Mouse (Mus musculus) liver, embryonic 15.5 days (tissue): Measurements from ENCODE around the gene Hmgn2. TPM values are rescaled to one million over a fixed set of nuclear protein-coding genes. Genes with fewer than 3 reads are reported as not detected.

Experiments
- polyA plus RNA-seq: library from polyadenylated mRNA; unstranded; fragments of >200 nt; fragmentation: Nextera tagmentation; extraction: Ambion mirVana; gene quantifications from 2 replicates; pipeline ENCODE4 v1.2.1, GENCODE M21; 2015

Hmgn2 gene
- polyA plus RNA-seq, 1 experiment from 2014 or later, result 615 TPM

Other genes with a start within 250 kb of the Hmgn2 start
- 7.6 and 9.3 TPM in 2 replicates for gene Arid1a, start 211.9 kb downstream of the Hmgn2 start, polyA plus RNA-seq
- 68.0 and 77.2 TPM in 2 replicates for gene Rps6ka1, start 80.9 kb downstream of the Hmgn2 start, polyA plus RNA-seq
- gene Dhdds, start 32.3 kb upstream of the Hmgn2 start, polyA plus RNA-seq, result 17.1 and 17.5 TPM in 2 replicates
- gene Lin28a, start 50.2 kb upstream of the Hmgn2 start, polyA plus RNA-seq, result 0.91 and 1.5 TPM in 2 replicates
- gene Zfp683, start 85.2 kb upstream of the Hmgn2 start, polyA plus RNA-seq, result not detected in 2 replicates
- gene Crybg2, start 92.2 kb upstream of the Hmgn2 start, polyA plus RNA-seq, result 0.59 TPM in 1 of 2 replicates, not detected in the other
- 47.4 and 51.5 TPM in 2 replicates for gene Cd52, start 126.4 kb upstream of the Hmgn2 start, polyA plus RNA-seq
- gene Ubxn11, start 133.9 kb upstream of the Hmgn2 start, polyA plus RNA-seq, result 1.8 and 2.1 TPM in 2 replicates
- gene Sh3bgrl3, start 160.1 kb upstream of the Hmgn2 start, polyA plus RNA-seq, result 151 and 166 TPM in 2 replicates
- 37.0 and 37.6 TPM in 2 replicates for gene Cep85, start 218.5 kb upstream of the Hmgn2 start, polyA plus RNA-seq
- gene Gm7534, start 234.4 kb upstream of the Hmgn2 start, polyA plus RNA-seq, result not detected in 2 replicates